Mouse (Mus musculus): ENCODE data around the gene Slc17a8.

The Slc17a8 gene

DNA sequence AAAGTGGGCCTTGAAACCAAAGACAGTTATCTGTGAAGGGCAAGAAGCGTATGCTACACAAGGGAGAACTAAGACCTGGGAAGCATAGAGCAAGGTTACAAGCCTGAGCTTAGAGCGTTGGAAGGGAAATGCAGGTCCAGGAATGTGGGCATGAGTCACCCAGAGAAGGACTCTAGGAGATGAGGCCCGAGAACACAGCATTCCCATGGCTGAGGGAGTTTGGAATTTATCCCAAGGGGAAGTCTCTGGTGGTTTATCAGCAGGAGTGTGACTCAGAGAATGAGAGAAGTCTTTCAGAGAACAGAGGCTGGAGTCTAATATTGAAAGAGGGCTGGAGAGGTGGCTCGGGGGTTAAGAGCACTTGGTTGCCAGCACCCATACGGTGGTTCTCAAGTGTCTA is 94.0 kb downstream of the Slc17a8 start:
- DNase-seq (ENCODE audit: low read depth, low spot score) = peak; percentile 45

DNA sequence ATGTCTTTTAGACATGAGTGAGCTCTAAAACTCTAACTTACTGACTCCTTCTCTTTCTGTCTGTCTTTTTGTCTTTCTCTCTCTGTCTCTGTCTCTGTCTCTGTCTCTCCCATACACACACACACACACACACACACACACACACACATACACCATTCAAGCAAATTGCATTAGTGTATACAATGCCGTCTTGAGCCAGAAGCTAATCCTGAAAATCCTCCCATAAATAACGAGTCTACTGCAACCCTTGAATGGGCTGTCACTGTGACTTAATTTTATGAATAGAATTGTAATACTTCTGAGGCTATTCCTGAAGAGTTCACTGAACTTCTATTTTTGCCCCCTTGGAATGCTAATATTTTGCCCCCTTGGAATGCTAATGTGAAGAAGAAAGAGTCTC is 95.2 kb downstream of the Slc17a8 start:
- DNase-seq (ENCODE audit: low read depth, low spot score) = no peak
